20 mouse cellular contexts compared by ENCODE assay signal in the genomic region with DNA sequence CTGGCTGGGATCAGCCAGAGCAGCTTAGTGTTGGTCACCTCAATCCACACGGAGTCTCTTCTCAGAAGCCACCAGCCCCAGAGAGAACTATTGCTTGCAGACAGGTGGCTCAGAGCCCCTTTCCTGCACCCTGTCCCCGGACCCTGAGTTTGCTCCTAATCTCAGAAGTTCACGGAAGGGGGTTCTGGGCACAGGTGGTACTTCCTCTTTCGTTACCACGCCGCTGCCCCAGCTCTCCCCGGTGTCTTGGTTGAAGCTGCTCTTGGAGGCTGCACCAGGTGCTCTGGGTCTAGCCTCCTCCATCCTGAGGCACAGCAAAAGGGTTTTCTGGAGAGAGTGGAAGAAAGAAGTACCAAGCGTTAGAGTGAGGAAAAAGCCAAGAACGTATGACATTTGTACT.
A peak's percentile ranks its signal among the peaks of the same experiment; 100 is the strongest.
DNase-seq lines count a peak whose midpoint lies in the region; TF ChIP-seq lines count a peak whose summit lies in the region.
"Had no signal": no experiment of that assay in that cellular context is flagged by ENCODE, and none has a peak within 500 bp of the region (broad histone marks: within the 10 kb centered on the region; RNA-seq: fewer than 3 reads in every experiment).

No protein-coding gene starts in this region.

- H3K4me1 ChIP-seq in thymus, adult 2 months (replicated peaks; ENCODE audit: control insufficient read depth, insufficient read depth, low read length), result peaks cover 55% of the 10 kb centered on the region
- H3K4me1 ChIP-seq: embryonic facial prominence, embryonic 12.5 days; forebrain, embryonic 15.5 days; heart, embryonic 13.5 days; hindbrain, embryonic 15.5 days had no signal

- 9% methylated on average over 9 of the region's 9 CpGs for WGBS in thymus, adult 2 months

- TF ChIP-seq CTCF in layer of hippocampus, adult 2 months (conservative IDR thresholded peaks at IDR 0.05), result no peak
- TF ChIP-seq CTCF in thymus, adult 2 months (IDR thresholded peaks at IDR 0.05; ENCODE audit: borderline replicate concordance, control insufficient read depth, extremely low read depth, insufficient read depth, low read length, poor library complexity), result no peak

- H3K27me3 ChIP-seq in thymus, adult 2 months (ENCODE audit: control insufficient read depth, insufficient read depth, low read length), result no peaks in the 10 kb centered on the region
- H3K27me3 ChIP-seq: embryonic facial prominence, embryonic 12.5 days; forebrain, embryonic 15.5 days; heart, embryonic 13.5 days; hindbrain, embryonic 15.5 days; Patski had no signal

- peak overlapping the region; percentile 85 for H3K27ac ChIP-seq in layer of hippocampus, adult 2 months
- peak overlapping the region; percentile 50; the same call in 1 of the 2 replicates for H3K27ac ChIP-seq in thymus, adult 2 months (ENCODE audit: control insufficient read depth, insufficient read depth, low read length)
- H3K27ac ChIP-seq: embryonic facial prominence, embryonic 12.5 days; forebrain, embryonic 15.5 days; heart, embryonic 13.5 days; hindbrain, embryonic 15.5 days had no signal

- DNase-seq in layer of hippocampus, adult 2 months (ENCODE audit: low spot score in 2 of 2), result no peak
- no peak for DNase-seq in layer of hippocampus, adult 18-20 months (ENCODE audit: low spot score in 2 of 2)
- peak; percentile 73 for DNase-seq in thymus, adult 2 months
- peak; percentile 78 for DNase-seq in thymus, postnatal 25 days
- no peak for DNase-seq in kidney, adult 18-20 months
- DNase-seq in c-Kit-positive CD71-positive TER-119-positive erythroid progenitor cells, embryonic 14.5 days (ENCODE audit: low spot score), result no peak
- no peak for DNase-seq in adrenal gland, postnatal 36 days
- DNase-seq: adrenal gland, adult 2 months; adrenal gland, postnatal 25 days; cerebellum, adult 11 months; cerebellum, adult 8-10 months; cerebellum, postnatal 14 days; gastrocnemius, postnatal 36 days; heart, adult 11 months; heart, postnatal 36 days had no signal

- TF ChIP-seq POLR2A in thymus, adult 2 months (IDR thresholded peaks at IDR 0.05; ENCODE audit: control insufficient read depth, extremely low read depth, insufficient read depth, low read length, poor library complexity), result no peak

- H3K36me3 ChIP-seq in thymus, adult 2 months (ENCODE audit: control insufficient read depth, insufficient read depth, low read length), result no peaks in the 10 kb centered on the region
- H3K36me3 ChIP-seq: embryonic facial prominence, embryonic 12.5 days; heart, embryonic 13.5 days; hindbrain, embryonic 15.5 days had no signal

- H3K4me3 ChIP-seq in layer of hippocampus, adult 2 months, result no peak overlapping the region
- no peak overlapping the region for H3K4me3 ChIP-seq in thymus, adult 2 months (ENCODE audit: control insufficient read depth, insufficient read depth, low read length)
- H3K4me3 ChIP-seq: embryonic facial prominence, embryonic 12.5 days; forebrain, embryonic 15.5 days; heart, embryonic 13.5 days; hindbrain, embryonic 15.5 days had no signal

Comparison
In these comparisons a context has a peak if more than half of its experiments do, and no peak if none do; other contexts are left out.
1. DNase-seq: peak in thymus, adult 2 months (single experiment) and thymus, postnatal 25 days (single experiment); none in layer of hippocampus, adult 2 months (0 of 2), layer of hippocampus, adult 18-20 months (0 of 2), kidney, adult 18-20 months (single experiment), c-Kit-positive CD71-positive TER-119-positive erythroid progenitor cells, embryonic 14.5 days (single experiment) and adrenal gland, postnatal 36 days (0 of 2).